Mouse (Mus musculus) bone marrow, adult 2 months (tissue): ENCODE results near the gene Nrk. TPM values are rescaled to one million over a fixed set of nuclear protein-coding genes. Genes with fewer than 3 reads are reported as not detected.

Experiments
- H3K27ac ChIP-seq: fragments of 200-500 bp; 2 replicates; pipeline ENCODE4 v1.5.1; 2012; ENCODE audit warnings: low read depth, mild to moderate bottlenecking, control low read depth, inconsistent platforms, low read length; ENCODE audit not compliant: control insufficient read depth, poor library complexity, insufficient read depth
- H3K4me1 ChIP-seq: fragments of 200-500 bp; 2 replicates; pipeline ENCODE4 v1.6.1; 2011; ENCODE audit warnings: low read length; ENCODE audit not compliant: control insufficient read depth, insufficient read depth
- H3K4me3 ChIP-seq: fragments of 200-500 bp; replicated peaks from 2 replicates; pipeline ENCODE3; 2011; ENCODE audit warnings: mild to moderate bottlenecking, low read depth, low read length, control low read depth; ENCODE audit not compliant: control insufficient read depth
- CTCF ChIP-seq: fragments of 200-500 bp; IDR thresholded peaks from 2 replicates; pipeline ENCODE4 v1.5.1; 2011; ENCODE audit warnings: low read length, control low read depth; ENCODE audit not compliant: control insufficient read depth, insufficient read depth
- POLR2A ChIP-seq: fragments of 200-500 bp; IDR thresholded peaks from 2 replicates; pipeline ENCODE4 v1.6.1; 2011; ENCODE audit warnings: low read depth, mild to moderate bottlenecking, control low read depth, low read length, borderline replicate concordance; ENCODE audit not compliant: control insufficient read depth
- WGBS: fragments of 180-500 bp; shearing (Covaris S2); methylation state at CpG from one replicate; pipeline ENCODE4 v1.1.7; 2018; 5-methylcytosine and 5-hydroxymethylcytosine counted together
- polyA plus RNA-seq: library from polyadenylated mRNA; stranded (reverse); fragments of >200 nt; gene quantifications from 2 replicates; pipeline ENCODE4 v1.2.4, GENCODE M21; 2011; ENCODE audit warnings: low replicate concordance; ENCODE audit not compliant: missing spikeins, insufficient read depth, insufficient read length

Gene Nrk
- 0.82 TPM in 1 of 2 replicates, not detected in the other for polyA plus RNA-seq

DNA sequence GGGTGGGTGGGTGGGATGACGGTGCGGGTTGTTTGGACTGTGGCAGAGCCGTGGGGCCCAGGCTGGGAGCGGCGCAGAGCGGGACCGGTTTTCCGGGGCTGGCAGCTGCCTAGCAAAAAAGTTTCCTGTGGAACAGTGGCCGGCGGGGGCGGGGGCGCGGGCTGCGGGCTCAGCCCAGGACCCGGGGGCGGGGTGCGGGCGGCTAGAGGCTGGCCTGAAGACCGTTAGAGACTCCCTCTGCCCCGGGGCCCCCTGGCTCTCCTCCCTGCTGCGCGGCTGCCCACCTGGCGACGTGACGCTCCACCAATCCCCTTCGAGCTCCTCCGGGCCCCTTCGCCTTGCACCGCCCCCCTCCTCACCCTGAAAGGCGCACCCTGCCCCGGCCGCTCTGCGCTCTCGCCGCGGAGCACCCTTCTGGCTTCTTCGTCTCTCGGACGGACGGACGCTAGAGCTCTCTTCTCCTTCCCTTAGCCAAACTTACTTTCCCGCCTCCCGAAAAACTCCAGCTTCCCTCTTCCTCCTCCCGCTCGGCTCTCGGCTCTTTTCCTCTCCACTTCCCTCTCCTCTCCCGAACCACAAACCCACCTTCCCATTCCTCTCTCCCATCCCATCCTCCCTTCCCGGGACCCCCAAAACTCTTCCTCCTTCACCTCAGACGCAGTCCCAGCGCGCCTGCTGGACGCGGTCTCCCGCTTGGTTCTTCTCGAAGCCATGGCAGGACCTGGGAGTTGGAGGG, at the start of gene Nrk:
Nrk (plus strand) TSS at position 390 of the 736 bp plus-strand sequence.
- WGBS: 14% methylated on average over 44 of the region's 55 CpGs
- TF ChIP-seq CTCF (no peak), POLR2A (no peak)
- no peak within 1 kb of the TSS for H3K4me3 ChIP-seq
- no peaks in the 10 kb centered on the region for H3K4me1 ChIP-seq
- H3K27ac ChIP-seq: no peak within 1 kb of the TSS

DNA sequence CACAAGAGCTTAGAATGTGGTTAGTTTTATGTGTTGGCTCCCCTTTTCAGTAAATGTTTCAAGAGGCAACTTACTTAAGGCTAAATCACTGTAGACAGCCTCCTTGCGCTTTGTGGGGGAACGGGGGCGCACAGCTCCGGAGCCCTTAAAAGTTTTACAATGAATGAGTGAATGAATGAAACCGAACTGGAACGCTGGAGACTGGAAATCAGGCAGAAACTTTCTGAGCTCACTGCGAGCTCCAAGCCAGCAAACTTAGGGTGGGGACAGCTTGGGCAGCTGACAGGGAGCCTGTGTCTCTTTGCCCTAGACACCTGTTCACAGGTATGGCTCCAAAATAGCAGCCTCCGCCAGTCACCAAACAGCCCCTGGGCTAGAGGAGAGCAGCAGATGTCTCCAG, 864 bp upstream of the Nrk start:
- TF ChIP-seq POLR2A: no peak
- Histone ChIP-seq H3K4me3 (no peak overlapping the region), H3K27ac (no peak overlapping the region), H3K4me1 (no peaks in the 10 kb centered on the region)
- 16% methylated on average over 8 of the region's 8 CpGs for WGBS

DNA sequence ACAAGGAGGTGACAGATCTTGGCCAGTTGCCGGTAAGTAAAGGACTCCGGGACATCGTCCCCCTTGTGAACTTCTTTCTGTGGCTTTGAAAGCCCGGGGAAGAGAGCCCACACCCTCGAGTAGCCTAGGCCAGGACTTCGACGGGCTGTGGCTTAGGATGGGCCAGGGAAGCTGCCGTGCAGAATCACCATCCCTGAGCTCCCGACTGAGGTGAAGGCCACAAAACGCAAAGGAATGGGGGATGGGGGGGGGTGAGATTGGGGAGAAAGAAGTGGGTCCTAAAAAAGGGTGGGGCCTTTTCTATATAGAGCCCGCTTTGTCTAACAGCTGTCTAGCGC, 516 bp downstream of the Nrk start:
- TF ChIP-seq POLR2A: no peak
- TF ChIP-seq CTCF: no peak
- 31% methylated on average over 12 of the region's 12 CpGs for WGBS
- Histone ChIP-seq H3K4me1 (no peaks in the 10 kb centered on the region), H3K4me3 (no peak overlapping the region), H3K27ac (no peak overlapping the region)

DNA sequence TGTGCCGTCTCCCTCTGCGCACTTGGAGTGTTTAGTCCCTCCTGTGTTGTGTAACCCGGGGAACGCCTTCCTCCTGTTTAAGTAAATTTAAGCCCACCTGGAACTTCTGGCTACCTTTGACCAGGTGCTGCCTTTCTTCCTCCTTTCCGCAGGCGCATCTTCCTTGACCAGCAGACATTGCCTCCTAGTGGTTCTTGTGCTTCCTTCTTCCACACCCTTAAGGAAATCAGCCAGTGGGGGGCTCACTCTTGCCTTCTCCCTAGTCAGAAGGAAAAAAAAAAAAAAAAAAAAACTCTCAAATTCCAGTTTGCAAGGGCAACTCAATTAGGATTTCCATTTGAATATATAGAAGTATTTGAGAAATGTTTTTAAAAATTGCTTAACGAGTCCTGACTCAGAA, 4.8 kb downstream of the Nrk start:
- WGBS: 75% methylated on average over 7 of the region's 7 CpGs
- Histone ChIP-seq H3K27ac (no peak overlapping the region), H3K4me3 (no peak overlapping the region), H3K4me1 (no peaks in the 10 kb centered on the region)
- TF ChIP-seq POLR2A (no peak), CTCF (no peak)

DNA sequence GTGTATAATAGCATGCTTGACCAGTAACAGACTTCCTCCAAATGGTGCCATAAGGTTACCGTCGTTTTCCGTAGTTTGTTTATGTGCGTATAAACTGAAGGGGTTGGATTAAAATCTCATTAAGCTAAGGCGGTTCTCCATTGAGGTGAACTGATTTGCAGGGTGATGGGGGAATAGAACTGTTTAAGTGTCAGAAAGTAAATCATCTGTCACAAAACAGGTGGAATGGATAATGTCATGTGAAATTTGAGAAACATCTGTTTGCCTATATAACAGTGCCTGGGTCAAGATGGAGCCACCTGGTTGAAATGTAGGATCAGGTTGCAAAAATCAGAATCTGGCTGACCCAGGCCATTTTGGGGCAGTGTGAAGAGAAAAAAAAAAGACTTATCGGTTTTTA, 29.7 kb downstream of the Nrk start:
- Histone ChIP-seq H3K27ac (no peak overlapping the region), H3K4me1 (no peaks in the 10 kb centered on the region), H3K4me3 (no peak overlapping the region)
- 82% methylated on average over 6 of the region's 6 CpGs for WGBS
- TF ChIP-seq POLR2A (no peak), CTCF (no peak)

DNA sequence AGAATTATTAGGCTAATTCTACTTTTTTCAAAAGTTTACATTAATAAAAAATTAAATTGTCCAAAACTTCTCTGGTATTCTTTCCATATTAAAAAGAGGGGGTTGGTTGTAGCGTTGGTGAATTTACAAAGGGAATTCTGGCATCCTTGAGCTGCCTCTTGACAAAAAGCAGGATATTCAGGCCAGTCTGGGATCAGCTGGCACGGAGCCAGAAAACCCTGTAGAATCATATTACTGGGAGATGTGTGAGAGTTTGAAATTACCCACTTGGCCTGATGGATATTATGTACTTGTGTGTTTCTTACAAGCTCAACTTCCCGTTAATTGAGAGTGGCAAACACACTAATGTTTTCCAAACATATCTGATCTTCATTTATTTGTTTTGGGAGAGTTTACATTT, 46.5 kb downstream of the Nrk start:
- WGBS: 66% methylated on average over 3 of the region's 3 CpGs
- Histone ChIP-seq H3K4me1 (no peaks in the 10 kb centered on the region), H3K27ac (no peak overlapping the region), H3K4me3 (no peak overlapping the region)
- no peak for TF ChIP-seq CTCF
- TF ChIP-seq POLR2A: no peak

DNA sequence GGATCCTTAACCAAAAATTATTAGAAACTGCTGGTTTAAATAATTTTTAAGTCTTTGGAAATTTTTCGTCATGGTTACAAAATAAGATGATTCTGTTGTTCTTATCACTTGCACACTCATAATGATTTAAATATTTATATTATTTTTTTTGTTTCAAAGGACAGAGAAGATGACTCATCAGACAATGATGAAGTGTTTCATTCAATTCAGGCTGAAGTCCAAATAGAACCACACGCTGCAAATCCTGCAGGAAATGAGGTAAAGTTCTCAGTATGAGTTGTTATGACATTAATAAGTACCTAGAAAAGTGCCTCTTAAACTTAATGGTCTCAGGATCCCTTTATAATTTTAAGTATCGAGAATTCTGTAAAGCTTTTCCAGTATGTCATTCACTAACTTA, 64.3 kb downstream of the Nrk start:
- Histone ChIP-seq H3K4me3 (no peak overlapping the region), H3K27ac (no peak overlapping the region), H3K4me1 (no peaks in the 10 kb centered on the region)
- whole genome bisulfite sequencing: 61% methylated on average over 3 of the region's 3 CpGs
- TF ChIP-seq POLR2A (no peak), CTCF (no peak)

DNA sequence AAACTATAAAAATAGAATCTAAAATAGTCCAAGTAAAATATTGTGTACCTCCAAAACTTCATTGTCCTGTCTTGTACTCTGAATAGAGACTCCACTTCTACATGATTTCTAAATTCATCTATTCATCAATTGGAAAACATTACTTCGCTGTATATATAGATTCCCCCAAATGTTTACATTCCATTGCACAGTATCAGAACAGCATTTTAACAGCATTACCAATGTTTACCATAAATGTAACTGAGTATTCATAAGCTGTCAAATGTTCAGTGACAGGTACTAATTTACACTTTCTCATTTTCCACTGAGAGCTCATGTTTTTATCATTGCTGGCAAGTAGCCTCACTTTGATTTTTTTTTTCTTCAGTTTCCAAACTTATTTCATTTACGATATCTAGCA, 65.0 kb downstream of the Nrk start:
- H3K4me3 ChIP-seq: no peak overlapping the region
- WGBS: 84% methylated on average over 2 of the region's 2 CpGs
- no peaks in the 10 kb centered on the region for H3K4me1 ChIP-seq
- TF ChIP-seq CTCF (no peak), POLR2A (no peak)
- no peak overlapping the region for H3K27ac ChIP-seq

DNA sequence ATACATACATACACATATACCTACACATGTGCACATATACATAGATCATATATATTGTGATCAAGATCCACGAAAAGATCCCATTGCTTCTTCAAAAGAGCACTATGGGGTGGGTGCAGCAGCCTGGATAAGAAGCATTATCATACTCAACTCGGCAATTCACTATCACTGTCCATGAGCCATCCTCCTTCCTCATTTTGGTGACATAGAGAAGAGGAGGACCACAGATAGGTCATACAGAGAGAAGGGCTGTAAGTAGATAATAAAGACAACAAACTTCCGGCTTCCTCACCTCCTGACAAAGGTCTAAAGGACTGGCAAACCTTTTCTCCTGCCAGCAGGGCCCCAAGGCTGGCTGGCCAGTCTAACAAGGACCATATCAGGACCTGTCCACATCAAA, 100.3 kb downstream of the Nrk start:
- H3K4me1 ChIP-seq: no peaks in the 10 kb centered on the region
- 55% methylated on average over 3 of the region's 3 CpGs for WGBS
- no peak overlapping the region for H3K27ac ChIP-seq
- no peak overlapping the region for H3K4me3 ChIP-seq
- TF ChIP-seq CTCF (no peak), POLR2A (no peak)
